Mouse (Mus musculus): ENCODE results near the gene Clps.
A peak's percentile ranks its signal among the peaks of the same experiment; 100 is the strongest.

The Clps gene

DNA sequence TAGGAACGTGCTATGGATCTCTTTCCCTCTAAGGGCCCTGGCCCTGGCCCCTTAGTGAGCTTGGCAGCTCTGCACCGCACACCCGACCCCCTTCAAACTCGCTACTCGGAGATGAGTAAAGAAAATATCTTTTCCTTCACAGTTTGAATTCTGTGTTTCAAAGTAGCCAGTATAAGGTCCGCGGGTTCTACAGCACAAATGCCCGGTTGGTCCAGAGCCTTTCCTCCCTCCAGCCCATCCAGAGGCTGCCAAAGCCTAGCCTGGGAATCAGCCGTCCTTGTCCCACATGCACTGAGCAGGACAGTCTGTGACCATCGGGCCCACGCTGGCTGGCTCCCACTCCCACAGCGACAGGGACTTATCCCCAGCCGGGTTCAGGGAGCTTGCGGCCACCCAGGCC is 11.5 kb downstream of the Clps start, which contains the start of gene Clpsl2:
TSS of gene Clpsl2 (plus strand) at position 301 of the 400 bp plus-strand sequence.
- DNase-seq = no peak

GRCm38 (mm10) chr17:28548550-28548949 is 12.0 kb downstream of the Clps start:
- DNase-seq = no peak

GRCm38 (mm10) chr17:28546925-28547324 is 13.6 kb downstream of the Clps start:
- no peak for DNase-seq

GRCm38 (mm10) chr17:28537881-28538280 is 22.7 kb downstream of the Clps start:
- no peak for DNase-seq

DNA sequence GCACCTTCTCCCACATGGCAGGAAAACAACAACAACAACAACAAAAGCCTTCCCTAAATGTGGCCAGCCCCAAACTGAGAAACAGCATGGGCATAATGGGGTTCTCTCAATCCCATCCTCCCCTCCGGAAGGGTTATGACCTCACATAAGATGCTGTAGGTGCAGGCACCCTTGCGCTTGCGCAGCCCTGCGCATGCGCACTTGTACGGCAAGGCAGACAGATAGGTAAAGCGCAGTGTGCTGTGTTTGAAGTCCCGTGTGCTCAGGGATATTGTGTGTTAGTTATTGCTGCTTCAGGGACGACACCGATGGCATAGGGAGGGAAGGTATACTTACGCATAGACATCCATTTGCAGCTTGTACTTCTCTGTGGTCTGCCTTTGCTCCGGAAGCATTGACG is 27.2 kb downstream of the Clps start:
- no peak for DNase-seq

- DNase-seq = no peak
Observed at GRCm38 (mm10) chr17:28532557-28532956, 28.0 kb downstream of the Clps start.

- no peak for DNase-seq
Observed at GRCm38 (mm10) chr17:28531946-28532345, 28.6 kb downstream of the Clps start.

- DNase-seq = no peak
Observed at GRCm38 (mm10) chr17:28530506-28530905, 30.1 kb downstream of the Clps start, which contains the start of gene Armc12. Gene Armc12 (plus strand): TSS chr17:28530806.

GRCm38 (mm10) chr17:28529116-28529515 is 31.4 kb downstream of the Clps start:
- no peak for DNase-seq

DNA sequence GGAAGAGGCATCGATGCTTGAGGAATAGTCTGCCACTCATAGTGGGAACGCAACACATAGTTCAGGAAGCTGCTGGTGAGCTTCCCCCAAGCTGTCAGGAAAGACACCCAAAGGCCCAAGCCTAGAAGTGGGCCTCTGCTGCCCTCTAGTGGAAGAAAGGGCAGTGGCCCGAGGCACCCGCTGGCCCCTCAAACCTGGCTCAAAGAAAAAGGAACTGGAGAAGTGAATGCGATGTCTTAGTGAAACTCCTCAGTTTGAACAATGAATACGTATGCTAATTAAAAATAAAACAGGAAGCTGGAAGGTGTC is 32.6 kb downstream of the Clps start:
- DNase-seq = peak; percentile 84 to 87

DNA sequence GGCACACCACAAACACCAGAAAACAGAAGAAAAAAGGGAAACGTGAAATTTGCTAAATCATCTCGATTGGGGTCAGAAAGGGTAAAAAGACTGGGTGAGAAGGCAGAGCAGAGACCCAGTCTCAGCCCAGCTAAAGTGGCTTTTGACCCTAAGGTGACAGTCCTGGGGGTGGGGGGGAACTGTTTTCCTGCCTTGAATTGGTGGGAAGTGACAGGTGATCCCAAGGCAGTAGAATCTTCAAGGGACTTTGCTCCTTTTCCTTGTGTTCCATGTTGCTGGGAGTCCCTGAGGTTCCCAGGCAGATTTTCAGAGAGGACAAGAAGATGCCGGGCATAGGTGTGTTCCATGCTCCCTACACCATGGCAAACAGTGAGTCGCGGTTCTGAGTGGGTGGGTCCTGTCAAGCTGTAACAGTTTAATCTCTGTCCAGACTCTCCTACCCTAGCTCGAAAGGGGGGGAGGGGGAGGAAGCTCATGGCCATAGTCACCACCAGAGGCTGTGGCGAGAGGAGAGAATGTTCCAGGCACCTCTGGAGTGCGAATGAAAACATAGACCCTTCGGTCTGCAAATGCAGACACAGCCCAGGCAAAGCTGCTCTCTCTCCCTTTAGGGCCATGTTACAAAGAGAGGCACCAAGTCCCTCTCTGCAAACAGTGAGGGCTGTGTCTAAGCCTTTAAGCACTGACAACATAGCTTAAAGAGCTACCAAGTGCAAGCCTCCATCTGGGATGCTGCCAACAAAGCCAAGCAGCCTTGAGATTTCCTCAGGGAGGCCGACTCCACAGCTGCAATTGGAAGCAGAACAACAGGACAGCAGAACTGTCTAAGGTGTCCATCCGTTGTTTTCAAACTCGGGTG is 33.2 kb downstream of the Clps start:
- DNase-seq = no peak

DNA sequence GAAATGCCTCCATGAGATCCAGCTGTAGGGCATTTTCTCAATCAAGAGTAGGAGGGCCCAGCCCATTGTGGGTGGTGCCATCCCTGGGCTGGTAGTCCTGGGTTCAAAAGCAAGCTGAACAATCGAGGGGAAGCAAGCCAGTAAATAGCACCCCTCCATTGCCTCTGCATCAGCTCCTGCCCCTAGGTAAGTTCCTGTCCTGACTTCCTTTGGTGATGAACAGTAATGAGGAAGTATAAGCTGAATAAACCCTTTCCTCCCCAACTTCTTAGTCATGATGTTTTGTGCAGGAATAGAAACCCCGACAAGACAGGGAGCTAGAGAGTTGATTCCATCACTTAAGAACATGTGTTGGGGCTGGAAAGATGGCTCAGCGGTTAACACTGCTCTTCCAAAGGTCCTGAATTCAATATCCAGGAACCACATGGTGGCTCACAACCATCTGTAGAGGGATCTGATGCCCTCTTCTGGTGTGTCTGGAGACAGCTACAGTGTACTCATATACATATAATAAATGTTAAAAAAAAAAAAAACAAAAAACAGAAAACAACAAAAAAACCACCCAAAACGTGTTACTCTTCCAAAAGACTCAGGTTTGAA is 35.6 kb downstream of the Clps start:
- DNase-seq = no peak

DNA sequence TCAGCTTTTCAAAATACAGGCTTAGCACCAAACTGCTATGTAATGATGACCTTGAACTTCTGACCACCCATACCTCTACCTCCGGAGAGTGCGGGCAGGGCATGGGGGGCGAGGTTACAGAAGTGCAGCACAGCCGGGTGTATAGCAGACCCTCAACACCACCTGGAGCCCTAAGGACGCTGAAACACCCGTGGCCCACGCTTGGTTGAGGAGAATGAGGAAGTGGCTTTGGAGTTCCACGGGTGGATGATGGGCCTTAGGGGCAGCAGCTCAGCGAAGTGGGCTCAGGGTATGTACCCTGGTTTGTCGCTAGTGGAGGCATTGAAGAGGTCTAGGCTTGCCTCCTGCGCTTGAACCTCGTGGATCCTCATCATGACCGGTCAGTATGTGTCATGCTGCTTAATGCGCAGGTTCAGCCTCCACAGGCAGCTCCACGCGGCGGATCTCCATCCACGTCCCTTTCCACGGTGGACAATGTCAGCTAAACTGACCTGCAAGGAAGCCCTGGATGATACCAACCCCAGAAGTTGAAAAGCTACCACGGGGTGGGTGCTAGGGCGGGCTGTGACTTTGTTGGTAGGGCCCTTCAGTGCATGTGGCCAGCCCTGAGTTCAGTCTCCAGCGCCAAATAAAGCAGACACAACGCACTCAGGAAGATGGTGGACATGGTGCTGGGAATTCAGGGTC is 36.4 kb downstream of the Clps start:
- DNase-seq = no peak

GRCm38 (mm10) chr17:28523355-28524008 is 37.1 kb downstream of the Clps start:
- DNase-seq = no peak

- peak; percentile 89 to 94 for DNase-seq
Observed at GRCm38 (mm10) chr17:28522623-28523354, 37.8 kb downstream of the Clps start.

DNA sequence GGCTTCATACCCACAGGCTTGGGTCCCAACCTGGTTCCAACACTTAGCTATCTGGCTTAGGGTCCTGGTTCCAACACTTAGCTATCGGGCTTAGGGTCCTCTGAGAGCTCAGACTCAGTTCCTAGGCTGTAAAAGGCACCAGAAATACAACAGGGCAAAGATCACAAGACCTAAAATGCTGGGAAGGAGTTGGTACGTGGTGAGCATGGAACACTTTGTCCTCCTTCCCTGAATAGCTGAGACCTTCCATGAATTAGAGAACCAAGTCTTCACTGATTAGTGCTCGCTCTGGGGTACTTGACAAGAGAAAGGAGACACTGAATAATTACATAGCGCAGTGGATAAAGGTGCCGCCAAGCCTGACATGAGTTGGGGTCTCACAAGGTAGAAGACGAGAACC is 38.6 kb downstream of the Clps start:
- DNase-seq = no peak

- DNase-seq = no peak
Observed at GRCm38 (mm10) chr17:28521071-28521726, 39.4 kb downstream of the Clps start.

GRCm38 (mm10) chr17:28520561-28520960 is 40.0 kb downstream of the Clps start:
- no peak for DNase-seq

DNA sequence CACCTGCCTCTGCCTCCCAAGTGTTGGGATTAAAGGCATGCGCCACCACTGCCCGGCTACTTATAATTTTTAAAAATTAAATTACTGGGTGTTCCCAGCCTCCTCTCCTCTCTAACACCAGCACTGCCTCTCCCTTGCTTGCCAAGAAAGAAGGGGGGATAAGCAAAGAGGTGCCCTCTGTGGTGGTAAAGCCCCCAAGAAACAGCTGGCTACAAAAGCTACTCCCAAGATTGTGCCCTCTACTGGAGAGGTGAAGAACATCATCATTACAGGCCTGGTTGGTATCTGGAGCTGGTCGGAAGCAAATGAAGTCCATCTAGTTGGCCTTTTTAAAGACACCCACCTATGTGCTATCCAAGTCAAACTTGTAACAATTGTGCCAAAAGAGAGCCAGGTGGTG is 40.7 kb downstream of the Clps start:
- DNase-seq = no peak

- DNase-seq = no peak
Observed at GRCm38 (mm10) chr17:28518615-28519071, 41.9 kb downstream of the Clps start.

GRCm38 (mm10) chr17:28517956-28518614 is 42.5 kb downstream of the Clps start:
- peak; percentile 82 for DNase-seq
